Mouse (Mus musculus) liver, adult 2 months (tissue): Measurements from ENCODE around the gene Card9.

Experiments used
- CTCF ChIP-seq: fragments of 200-500 bp; IDR thresholded peaks from 2 replicates; pipeline ENCODE4 v1.5.1; 2011; ENCODE audit warnings: low read depth, low read length, control low read depth
- POLR2A ChIP-seq: fragments of 200-500 bp; IDR thresholded peaks from 2 replicates; pipeline ENCODE4 v1.6.1; 2011; ENCODE audit warnings: low read length, control low read depth; ENCODE audit not compliant: insufficient read depth; ENCODE audit errors: extremely low read depth

GRCm38 (mm10) chr2:26364738-26365465, 4.2 kb upstream of the Card9 start:
- no peak for TF ChIP-seq CTCF
- no peak for TF ChIP-seq POLR2A
